Mouse (Mus musculus) heart, adult 11 months (tissue): Measurements from ENCODE around the gene M1ap.
A peak's percentile ranks its signal among the peaks of the same experiment; 100 is the strongest.

Experiments
- DNase-seq: peaks from one replicate; pipeline ENCODE4 v3.0.0; 2022

M1ap gene

DNA sequence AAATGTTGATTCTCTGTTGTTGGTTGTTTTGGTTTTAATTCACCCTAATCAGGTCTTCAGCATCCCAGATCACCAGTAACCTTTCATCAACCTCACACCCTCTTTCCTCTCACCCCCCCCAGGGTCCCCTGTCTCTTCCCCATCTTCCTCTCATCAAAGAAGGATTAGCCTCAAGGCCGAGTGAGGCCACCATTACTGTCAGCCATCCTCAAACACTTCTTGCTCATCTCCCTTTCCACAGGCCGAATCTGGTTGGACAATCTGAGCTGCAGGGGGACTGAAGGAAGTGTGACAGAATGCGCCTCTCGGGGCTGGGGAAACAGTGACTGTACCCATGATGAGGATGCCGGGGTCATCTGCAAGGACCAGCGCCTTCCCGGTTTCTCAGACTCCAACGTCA, 90.5 kb downstream of the M1ap start:
- DNase-seq, result peak; percentile 83

DNA sequence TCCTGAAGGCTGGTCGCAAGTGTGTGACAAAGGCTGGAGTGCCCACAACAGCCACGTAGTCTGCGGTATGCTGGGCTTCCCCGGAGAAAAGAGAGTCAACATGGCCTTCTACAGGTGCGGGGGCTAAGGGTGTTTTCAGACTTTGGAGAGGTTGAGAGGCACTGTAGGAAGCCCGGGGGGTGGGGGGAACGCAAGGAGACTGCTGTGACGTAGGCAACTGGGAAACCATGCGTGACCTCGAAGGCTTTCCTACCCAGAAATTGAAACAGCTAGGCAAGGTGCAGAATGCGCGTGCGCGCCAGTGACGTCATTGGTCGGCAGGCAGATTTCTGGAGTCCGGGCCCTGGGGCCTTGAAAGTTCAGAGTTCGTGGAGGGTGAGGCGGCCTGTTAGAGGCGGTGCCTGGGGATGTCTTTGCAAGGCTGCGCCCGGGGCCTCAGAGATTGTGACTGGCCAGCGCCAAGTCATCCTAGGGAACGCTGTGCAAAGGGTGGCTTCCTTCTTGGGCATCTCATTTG, 91.9 kb downstream of the M1ap start:
- DNase-seq, result peak; percentile 99

DNA sequence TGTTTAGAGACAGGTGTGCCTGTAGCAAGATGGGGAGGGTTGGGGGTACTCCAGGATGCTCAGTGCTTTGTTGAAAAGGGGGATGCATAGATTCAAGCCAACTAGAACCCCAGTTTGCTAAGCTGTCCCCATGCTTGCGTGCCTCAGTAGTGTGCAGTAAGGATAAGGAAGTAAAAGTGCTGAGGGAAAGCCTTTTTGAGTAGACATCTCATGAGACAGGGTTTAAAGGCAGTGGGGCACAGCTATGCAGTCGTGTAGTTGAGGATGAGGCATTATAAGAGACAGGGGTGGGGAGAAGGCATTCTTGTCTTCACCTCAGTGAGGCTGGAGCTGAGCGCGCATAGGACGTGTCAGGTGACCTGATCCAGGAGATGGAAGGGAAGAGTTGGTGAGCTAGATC, 93.9 kb downstream of the M1ap start:
- DNase-seq, result peak; percentile 91

DNA sequence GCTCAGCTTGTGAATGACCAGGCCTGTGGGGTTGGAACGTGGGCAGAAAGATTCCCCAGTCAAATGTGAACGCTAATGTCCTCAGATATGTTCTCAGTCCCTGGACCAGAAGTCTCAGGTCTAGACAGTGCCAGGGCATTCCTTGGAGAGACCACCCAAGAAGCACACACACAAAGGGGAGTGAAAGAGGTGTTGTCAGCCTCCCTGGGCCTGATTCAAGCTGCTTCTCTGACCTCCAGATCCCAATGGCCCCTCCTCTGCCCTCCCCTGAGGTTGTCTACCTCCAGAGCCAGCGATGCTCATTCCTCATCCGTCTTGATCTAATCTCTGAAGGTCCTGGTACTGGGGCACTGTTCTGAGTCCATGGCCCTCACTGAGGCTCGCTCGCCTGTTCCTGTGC, 96.9 kb downstream of the M1ap start:
- peak; percentile 90 for DNase-seq

DNA sequence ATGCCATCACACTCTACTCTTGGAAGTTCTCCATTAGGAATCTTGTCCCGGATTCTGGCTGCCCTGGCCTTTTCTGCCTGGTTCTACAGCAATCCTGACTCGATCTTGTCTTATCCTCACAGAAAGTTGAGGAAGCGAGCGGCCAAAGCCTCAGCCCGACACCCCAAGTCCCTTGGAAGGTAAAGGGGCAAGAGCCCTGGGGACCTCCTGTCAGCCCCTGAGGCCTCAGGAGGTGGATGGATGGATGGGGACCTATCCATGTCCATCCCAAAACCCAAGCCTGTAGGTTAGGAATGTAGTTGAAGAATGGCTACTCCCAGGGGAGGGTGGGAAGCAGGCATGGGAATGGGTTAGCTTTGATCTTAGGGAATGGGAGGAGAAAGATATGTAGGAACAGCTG, 97.3 kb downstream of the M1ap start:
- DNase-seq, result peak; percentile 89

DNA sequence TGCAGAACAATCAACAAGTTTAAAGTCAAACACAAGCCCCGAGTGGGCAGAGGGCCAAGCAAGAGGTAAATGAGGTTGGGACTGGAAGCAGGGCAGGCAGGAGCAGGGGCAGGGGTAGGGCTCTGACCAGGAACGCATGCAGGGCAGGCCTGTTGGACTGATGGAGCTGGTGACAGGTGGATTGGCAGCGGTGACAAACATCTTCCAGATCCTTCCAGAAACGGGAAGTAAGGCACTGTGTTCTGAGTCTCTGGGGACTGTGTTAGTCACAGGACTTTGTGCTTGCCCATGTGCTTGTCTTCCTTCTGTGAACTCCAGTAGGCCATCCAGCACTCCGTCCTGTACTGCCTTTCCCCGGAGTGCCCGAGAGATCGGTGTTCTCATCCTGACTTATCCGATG, 98.0 kb downstream of the M1ap start:
- peak; percentile 97 for DNase-seq

DNA sequence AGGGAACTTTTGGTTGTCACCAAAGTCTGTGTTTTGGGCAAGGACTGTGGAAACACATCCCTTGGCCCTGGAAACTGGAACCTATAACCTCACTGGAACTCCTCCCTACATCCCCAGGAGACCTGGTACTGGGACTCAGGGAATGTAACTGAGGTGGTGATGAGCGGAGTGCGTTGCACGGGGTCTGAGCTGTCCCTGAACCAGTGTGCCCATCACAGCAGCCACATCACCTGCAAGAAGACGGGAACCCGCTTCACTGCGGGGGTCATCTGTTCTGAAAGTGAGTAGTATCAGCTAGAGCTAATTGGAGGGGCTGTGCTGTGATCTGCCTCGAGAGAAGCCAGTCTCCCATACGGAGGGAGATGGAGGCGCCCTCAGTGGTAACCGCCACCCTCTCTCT, 102.7 kb downstream of the M1ap start:
- no peak for DNase-seq

DNA sequence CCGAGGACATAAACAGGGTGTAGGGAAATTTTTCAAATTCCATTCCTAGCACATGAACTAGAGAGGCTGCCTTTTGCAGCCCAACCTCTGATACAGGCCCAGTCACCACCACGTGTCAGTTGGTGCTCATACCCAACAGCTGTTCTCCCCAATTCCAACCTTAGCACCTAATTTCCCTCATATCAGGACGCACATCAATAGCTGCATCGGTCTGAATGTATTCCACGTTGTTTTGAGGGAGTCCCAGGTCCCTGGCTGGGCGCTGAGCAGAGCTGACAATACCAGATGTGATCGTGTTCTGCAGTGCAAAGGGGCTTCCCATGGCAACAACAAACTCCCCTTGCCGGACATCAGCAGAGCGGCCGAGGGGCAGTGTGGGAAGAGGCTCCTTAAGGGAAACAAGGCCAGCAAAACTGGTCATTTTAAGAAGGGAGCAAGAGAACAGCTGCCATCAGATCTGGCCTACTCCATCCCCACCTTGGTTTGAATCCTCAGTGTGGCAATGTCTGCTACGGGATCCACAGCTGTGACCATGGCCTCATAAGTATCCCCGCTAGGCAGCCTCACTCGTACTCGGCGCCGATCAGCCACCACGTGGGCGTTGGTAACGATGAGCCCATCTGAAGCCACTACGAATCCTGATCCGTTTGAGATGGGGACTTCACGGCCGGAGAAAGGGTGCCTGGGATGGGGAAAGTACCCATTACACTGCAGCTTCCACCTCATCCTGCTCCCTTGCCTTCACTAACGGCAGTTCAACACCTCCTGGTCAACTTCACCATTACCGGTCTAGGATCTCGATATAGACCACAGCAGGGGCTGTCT, 106.6 kb downstream of the M1ap start:
- peak; percentile 95 for DNase-seq

DNA sequence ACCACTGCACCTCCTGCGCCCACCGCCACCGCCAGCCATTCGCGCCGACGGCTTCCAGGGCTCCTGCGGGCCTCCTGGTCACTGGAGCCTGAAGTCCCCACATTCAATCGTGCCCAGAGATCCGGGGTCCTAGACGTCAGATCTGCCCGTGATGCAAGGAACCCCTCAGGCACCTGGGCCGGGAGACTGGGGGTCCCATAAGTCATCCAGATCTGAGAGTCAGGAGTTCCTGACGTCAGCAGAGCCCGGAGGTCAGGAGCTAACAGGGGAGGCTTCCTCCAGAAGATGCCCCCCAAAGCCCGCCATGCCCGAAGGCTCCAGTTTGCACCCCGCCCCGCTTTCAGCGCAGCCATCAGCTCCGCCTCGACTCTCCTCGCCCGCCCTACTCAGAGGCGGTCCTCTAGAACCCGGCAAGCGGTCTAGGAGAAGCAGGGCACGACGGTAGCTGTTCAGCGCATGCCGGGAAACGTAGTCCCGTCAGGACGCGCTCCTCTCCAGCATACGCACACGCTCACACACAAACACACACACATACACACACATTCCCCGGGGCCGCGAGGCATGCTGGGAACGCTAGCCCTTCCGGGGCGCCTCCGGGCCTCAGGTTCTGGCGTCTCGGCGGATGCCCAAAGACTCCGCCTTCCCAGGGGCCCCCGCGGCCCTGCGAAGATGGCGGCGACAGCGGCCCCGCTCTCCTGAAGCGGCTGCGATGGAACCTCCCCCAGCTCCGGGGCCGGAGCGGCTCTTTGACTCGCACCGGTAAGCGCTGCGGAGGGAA, 107.6 kb downstream of the M1ap start, which contains the start of gene Aup1:
TSS of gene Aup1 (plus strand) at position 448 of the 778 bp plus-strand sequence.
- peak; percentile 100 for DNase-seq

DNA sequence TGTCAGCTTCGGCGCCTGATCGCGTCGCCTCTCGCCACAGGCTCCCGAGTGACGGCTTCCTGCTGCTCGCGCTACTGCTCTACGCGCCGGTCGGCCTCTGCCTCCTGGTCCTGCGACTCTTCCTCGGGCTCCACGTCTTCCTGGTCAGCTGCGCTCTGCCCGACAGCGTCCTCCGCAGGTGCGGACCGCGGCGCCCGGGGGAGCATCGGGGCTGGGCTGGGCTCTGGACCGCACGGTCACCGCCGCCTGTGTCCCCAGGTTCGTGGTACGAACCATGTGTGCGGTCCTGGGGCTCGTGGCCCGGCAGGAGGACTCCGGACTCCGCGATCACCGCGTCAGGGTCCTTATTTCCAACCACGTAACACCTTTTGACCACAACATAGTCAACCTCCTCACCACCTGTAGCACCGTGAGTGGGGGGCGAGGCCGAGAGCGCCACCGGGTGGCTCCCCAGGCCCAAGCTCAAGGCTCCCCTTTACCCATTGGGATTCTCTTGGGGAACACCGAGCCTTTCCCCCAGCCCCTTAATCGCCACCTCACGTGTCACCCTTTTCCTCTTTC, 108.2 kb downstream of the M1ap start, which contains the start of gene Htra2:
TSS of gene Htra2 (minus strand) at position 403 of the 561 bp plus-strand sequence.
- DNase-seq, result peak; percentile 94

DNA sequence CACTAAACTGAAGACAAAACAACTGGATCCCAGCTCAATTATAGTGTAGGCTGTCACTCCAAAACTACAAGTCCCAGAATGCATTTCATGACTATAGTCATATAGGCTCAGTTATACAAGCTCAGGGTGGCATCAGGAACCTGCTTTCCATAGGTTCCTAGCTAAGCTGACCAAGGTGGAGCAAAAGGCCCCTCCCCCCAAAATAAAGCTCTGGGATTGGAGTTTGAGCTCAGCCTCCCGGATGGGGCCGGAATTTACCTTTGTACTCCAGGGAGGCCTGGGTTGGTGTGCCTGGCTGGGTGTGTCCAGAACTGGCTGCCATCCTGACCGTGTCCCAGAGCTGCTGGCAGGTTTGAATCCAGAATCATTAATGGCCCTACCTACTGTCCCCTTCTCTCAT, 111.1 kb downstream of the M1ap start, which contains the start of gene Dqx1:
TSS of gene Dqx1 (plus strand) at position 55 of the 400 bp plus-strand sequence.
- DNase-seq, result no peak

DNA sequence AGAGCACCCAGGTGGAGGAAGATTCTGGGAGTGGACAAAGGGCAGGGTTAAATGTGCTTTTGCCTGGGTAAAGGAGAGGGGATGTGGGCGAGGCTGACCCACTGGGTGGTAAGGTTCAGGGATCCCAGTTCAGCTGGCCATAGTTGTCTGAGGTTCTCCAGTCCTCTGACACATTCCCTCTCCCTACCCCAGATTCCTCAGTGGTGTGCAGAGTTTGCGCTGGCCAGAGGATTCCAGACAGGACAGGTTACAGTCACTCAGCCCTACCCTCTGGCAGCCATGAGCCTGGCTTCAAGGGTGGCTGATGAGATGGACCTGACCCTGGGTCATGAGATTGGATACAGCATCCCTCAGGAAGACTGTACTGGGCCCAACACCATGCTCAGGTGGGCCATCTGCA, 112.0 kb downstream of the M1ap start:
- no peak for DNase-seq

DNA sequence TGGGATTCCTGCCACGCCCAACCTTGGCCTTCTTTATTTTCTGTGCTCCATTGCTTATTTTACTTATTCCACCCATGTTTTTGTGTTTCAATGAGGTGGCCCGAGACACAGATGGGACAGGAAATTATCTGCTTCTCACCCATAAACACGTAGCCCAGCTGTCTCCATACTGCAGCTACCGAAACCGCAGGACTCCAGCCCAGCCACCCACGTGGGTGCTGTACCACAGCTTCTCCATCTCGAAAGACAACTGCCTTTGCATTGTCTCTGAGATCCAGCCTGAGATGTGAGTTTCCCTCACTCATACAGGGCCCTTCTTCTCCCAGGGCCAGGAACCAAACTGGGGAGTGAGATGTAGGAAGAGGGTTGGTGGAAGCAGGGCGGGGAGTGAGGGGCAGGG, 119.3 kb downstream of the M1ap start:
- DNase-seq, result no peak

DNA sequence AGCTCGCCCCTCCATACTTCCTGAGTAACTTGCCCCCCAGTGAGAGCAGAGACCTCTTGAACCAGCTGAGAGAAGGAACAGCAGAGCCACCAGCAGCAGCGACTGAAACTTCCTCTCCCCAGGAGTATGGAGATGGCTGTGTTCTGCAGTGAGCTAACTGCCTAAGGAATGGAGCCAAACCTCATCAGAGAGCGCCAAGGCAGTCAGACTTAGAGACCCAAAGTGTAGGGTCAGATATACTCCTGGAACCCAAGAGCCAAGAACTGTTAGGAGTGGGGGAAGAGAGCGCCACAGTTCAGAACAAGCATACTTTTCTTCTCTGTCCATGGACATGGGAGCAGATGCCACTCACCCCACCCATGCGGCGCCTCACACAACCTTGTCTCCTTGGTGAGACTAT, 119.7 kb downstream of the M1ap start:
- no peak for DNase-seq

DNA sequence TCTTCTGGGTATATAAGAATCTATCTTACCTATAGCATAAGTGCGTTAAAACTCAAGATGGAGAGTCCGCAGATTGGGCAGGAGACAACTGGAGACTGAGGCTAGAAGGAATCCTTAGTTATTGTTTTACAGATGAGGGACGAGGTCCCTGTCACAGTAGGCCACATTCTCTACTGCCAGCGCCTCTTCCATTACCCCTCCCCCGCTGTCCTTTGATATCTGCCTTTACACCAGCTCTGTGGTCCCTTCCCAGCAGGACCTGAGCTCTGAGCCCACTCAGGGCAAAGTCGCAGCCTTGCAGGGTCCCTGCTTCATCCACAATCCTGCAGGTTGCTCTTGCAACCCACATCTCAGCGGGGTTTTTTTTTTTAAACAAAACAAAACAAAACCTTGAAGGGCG, 121.5 kb downstream of the M1ap start:
- DNase-seq, result no peak

DNA sequence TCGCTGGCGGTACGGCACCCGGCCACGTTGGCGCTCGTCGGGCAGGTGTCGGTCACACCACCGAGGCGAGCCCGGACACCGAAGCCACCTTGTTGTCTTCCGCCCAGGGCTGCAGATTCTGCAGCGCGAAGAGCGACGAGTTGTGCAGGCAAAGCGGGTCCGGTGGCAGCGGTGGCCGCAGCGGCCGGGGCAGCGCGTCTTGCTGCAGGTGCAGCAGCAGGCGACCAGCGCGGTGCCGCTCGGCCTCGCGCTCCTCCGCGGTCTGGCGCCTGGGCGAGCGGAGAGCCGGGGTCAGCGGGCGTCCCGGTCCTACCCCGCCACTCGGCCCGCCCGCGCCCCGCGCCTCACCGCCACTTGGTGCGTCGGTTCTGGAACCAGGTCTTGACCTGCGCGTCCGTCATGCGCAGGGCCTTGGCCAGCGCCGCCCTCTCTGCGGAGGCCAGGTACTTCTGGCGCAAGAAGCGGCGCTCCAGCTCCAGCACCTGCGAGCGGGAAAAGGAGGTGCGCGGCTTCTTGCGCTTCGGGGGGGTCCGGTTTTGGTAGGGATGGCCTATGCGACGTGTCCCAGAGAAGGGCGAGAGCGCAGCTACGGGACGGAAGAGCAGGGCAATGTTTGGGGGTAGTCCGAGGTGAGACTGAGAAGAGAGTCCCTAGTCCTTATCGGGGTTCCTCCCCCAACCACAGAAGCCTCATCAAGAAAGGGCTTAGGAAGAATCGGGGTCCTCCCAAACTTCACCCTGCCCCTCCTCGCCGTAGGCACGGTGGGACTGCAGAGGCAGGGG, 122.2 kb downstream of the M1ap start:
- no peak for DNase-seq

DNA sequence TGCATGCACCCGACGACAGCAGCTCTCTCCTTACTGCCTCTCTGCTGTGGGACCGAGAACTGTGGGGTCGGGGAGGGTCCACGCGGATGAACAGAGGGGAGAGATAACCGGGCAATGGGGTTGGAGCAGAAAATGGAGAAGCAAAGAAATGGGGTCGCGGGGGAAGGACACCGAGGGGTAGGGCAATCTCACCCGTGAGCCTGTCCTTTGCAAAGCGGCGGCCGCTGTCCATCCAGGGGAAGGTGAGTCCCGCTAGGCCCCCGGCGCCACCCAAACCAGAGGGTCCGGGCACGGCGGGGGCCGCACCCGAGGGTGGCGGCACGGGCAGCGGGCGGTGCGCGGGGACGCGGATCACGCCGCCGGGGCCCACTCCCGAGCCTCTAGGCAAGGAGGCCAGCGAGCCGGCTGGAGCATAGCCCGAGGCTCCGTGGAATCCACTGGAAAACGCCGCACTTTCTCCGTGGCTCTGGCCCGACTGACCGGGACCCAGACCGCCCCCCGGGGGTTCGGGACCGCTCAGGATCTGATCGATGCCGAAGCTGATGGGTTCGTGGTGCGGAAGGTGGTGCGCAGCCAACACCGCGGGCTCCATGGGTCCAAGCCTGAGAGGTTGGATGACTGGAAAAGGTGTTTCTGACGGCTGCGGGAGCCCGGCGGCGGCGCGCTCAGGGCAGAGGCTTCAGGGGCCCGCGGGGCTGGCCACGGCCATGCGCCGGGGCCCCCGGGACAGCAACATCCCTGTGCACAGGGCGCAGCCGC, 123.0 kb downstream of the M1ap start:
- no peak for DNase-seq

DNA sequence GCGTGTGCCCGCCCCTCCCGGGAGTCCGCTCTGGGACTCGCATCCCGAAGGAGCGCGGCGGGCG, 123.4 kb downstream of the M1ap start, which contains the start of gene Tlx2:
TSS of gene Tlx2 (minus strand) at position 47 of the 64 bp plus-strand sequence.
- DNase-seq, result no peak

DNA sequence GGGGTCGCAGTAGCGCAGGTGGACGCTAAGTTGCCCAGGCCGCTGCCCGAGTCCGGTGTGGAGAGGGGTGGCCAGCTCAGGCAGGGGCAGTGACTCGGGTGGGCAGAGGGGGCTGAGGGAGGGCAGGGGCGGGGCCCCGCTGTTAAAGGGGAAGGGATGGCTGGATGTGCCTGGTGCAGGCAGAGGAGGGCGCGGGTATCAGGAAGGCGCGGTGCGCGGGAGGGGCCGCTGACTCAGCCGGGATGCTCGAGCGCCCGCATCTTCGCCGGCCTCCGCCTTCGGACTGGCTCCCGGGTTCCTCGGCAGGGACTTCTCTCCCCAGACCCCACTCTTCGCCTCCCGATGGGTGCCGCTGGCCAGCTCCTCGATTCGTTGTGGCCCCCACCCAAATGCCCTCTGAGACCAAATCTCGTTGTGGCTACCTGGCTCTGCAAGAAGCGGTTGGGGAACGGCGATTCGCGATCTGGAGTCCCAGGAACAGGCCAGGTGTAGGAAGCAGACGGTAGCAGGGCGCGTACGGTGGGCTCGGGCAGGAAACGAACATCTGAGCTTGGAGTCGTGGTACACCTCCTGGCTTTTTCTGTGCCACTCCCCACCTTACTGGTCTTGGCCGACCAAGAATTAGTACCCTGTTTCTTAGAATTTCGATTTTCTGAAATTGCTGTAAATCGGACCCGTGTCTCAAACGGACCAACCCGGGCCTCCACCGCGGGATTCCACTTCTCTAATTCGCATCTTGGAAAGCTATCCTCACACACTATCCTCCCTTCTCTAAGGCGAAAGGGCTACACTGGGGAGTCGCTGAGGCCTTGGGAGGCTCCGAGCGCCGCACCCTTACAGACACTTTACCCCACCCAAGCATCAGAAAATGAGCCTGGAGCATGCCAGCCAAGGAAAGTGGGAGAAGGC, 123.9 kb downstream of the M1ap start:
- no peak for DNase-seq

DNA sequence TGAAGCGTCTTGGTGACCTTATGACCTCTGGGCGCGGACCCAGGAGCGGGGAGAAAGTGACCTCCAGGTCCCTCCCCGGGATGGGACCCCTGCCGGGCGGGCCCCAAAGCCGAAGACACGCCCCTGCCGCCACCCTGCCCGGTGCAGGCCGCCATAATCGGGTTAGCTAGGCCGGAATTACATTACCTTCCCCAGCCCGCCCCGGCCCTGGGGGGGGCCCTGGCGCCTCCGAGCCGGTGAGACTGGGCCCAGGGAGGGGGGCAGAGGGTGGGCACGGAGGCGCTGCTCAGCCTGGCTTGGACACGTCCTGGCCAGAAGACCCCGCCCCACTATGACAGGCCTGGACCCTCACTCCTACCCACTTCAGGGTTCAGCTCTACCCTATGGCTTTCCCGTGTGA, 124.5 kb downstream of the M1ap start:
- no peak for DNase-seq

DNA sequence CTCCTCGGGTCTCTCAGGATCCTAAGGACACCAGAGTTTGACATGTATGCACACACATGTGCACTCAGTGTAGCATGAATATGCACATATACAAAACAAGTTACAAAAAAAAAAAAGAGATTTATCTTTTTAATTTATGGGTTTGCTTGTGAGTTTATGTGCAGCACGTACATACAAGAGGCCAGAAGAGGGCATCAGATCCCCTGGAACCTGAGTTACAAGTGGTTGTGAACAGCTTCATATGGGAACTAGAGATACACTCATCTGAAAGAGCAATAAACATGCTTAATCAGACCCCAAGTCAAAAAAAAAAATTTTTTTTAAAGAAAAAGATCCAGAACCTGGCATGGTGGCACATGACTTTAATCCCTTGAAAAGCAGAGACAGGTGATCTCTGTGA, 128.3 kb downstream of the M1ap start:
- no peak for DNase-seq
